Mouse (Mus musculus) kidney, postnatal 25 days (tissue): ENCODE data around the gene Celf2.

Source experiments
- DNase-seq, 2 experiments: peaks; one replicate each; pipeline ENCODE4 v3.0.0; 2021; ENCODE audit warnings: mixed read lengths in 2 of 2

Gene Celf2

DNA sequence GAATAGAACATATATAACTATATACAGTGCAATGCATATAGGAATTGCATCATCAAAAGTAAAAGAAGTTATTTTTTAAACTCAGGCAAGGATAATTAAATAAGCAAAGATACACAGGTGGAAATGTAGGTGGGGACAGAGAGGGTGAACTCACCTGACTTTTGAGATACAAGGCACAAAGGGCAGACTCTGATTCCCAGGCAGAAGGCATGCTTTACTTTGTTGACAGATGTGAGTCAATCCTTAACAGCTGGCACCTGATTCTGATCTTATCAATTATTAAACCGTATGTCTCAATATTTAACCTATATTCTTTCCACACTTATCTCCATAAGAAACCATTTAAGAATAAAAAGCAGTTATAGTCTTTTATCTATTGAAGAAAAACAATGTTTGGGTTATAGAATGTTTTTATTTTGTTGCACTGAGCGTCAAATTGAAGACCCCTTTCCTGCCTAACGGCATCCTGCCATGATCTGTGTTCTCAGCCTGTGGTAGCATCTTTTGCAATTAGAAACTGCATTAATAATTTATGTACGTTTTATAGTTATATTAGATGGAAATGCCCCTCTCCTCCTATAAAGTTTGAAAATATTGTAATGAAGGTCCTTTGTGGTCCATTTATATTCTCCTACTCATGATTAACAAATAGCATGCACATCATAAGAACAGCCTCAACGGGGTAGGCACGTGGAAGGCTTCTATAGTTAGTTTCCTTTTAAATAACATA, 491.8 kb downstream of the Celf2 start:
- no peak for DNase-seq

DNA sequence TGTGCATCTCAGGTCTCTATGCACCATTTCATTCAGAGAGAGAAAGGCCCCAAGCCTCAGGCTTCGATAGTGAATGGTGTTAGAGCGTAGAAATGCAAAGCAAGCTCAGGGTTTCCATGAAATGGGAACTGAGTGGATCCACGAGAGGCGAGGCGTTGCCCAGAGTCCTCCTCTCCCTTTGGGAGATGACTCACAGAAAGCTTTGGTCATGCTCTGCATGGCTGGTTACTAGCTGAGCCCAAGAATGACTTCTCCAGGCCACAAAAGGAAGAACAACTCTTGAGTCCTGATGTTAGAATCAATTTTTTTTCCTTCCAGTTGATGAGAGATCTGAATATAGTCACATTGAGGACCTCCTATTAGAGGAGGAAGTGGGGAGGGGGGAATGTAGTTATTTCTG, 496.2 kb downstream of the Celf2 start:
- no peak for DNase-seq

DNA sequence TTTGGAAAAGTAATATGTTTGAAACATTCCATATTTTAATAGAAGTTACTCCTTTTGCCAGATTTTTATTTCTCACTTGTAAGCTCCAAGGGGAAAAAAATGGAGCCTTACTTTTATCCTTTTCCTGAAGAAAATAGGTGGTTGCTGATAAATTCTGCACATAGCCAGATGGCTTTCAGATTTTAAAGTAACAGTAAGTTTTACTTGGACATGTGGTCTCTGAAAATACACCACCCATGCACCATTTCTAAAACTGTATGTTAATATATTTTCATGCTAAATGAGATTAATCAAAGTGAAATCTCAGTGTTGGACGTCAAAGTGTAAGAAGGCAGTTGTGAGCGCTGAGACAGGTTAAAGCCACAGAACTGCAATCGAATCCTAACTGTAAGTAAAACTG, 502.5 kb downstream of the Celf2 start:
- no peak for DNase-seq

DNA sequence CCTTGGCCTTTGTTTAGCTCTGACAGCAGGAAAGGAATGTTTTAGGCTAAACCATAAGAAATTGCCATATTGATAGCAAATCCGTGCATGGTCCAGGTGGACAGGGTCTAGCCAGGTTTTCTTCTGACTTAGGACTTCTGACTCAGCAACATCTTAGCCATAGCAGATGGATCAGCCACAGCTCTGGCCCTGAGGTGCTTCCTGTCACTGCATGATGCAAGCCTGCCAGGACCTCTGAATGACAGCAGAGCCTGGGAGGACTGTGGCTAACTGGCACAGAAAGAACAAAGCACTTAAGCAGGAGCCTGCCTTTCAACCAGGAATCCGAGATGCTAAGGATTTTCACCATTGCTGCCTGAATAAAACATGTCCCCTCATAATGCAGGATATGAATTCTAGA, 507.4 kb downstream of the Celf2 start:
- DNase-seq = no peak

DNA sequence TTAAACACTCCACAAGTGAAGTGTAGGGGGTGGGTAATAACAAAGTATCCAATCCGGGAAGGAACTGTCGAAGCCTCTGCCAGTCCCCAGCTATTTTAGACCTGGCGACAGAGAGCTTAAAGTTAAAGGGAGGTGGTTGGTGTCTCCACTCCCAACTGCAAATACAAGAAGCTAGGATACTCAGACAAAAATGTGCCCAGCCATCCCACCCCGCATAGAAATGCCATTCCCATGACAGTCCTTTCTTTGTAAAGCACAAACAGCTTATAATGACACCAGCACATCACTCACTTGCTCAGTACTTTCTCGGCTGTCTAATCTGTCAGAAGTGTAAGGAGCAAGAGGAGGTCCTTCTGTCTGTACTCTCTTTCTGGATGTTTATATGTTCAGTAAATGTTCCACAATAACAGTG, 518.3 kb downstream of the Celf2 start:
- DNase-seq = no peak

DNA sequence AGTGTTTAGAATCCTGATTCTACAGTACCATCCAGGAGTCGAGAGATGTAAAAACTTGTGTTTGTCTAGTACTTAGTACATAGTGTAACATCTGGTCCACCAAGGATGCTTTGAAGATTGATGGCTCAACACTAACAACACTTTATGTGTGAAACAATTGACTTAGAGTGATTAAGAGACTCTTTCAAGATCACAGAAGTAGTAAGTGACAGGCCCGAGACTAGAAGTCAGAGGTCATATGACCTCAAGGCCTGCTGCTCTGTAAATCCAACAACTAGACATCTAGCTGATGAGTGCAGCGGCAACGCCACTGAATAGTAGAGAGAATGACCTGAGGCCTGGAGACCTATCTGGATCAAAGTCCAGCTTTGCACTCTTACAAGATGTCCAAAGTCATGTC, 523.7 kb downstream of the Celf2 start:
- DNase-seq = no peak

DNA sequence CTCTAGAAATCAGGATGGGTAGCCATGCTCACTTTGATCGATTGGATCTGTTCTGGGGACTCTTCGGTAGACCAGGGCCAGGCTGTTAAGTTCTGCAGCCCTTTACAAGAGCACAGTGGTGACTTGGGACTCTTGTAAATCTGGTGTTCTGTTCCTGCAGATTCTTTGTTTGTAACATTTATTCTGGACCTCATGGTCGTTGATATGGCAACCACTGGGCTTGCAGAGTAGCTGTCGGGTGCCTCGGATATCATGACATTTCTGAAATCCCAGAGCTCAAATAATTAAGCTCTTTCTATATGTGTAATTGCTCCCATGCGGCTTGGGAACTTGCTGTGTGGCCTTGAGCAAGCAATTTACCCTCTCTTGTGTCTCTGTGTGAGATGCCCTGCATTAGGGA, 525.5 kb downstream of the Celf2 start:
- DNase-seq = no peak

DNA sequence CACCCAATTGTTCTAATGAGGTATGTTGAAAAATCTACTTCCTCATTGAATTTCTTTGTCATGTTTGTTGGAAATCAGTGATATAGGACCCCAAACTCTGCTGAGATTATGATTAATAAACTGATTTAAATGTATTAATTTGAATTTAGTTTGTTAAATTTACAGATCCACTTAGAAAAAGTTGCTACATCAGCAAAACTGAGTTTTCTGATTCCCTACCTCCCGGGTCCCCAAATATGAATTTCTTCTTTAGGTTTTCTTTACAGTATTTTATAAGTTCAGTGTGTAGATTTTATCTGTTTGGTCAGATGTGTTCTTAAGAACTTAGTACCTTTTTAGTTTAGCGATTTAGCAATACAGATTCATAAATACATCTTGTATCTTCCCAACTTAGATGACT, 533.1 kb downstream of the Celf2 start:
- DNase-seq = no peak

DNA sequence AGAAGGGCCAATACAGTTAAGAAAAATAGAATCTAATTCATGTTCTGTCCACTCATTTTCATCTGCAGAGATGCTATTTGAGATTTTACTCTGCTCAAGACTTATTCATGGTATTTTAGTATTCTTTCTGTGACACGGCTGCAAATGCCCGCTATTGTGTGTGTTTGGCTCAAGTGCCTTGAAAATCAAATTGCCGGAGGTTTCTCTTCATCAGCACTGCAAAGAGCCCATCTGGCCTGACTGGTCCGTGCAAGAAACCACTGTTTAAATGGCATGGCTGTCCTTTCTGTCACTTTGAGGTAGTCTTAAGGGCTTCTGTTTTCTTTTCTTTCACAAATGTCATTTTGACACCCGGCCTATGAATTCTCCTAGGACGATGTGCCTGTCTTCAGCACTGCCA, 540.1 kb downstream of the Celf2 start:
- DNase-seq = no peak

DNA sequence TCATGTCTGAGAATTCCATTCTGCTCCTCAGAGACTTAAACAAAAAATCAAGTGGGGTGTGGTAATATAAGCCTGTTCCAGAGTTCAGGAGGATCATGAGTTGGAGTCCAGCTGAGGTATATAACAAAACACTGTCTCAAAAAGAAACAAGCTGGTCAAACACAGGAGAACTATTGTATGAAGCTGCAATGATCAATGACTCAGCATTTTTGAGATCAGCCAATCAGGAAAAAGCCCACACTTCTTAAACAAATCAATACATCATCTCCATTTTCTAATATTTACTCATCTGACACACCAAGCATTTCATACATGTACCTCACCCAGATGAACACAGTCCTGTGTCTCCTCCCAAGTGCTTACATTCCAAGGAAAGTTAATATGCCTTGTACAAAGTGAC, 544.1 kb downstream of the Celf2 start:
- no peak for DNase-seq

DNA sequence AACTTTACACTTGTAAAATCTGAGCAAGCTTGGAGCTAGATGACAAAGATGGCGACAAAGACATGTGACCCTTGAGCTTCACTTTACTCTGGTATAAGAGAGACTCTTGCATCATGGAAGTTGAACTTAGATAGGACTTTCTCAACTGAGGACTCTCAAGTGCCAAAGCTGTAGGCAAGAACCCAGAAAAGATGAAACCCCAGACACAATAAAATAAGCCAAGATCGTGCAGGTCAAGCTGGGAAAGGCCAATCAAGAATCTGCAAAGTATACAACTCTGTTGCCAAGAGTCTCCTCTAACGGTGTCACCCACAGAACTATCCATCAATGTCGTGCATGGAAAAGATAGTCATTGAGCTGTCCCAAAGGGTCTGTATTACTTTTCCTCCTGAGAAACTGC, 558.7 kb downstream of the Celf2 start:
- DNase-seq = no peak

DNA sequence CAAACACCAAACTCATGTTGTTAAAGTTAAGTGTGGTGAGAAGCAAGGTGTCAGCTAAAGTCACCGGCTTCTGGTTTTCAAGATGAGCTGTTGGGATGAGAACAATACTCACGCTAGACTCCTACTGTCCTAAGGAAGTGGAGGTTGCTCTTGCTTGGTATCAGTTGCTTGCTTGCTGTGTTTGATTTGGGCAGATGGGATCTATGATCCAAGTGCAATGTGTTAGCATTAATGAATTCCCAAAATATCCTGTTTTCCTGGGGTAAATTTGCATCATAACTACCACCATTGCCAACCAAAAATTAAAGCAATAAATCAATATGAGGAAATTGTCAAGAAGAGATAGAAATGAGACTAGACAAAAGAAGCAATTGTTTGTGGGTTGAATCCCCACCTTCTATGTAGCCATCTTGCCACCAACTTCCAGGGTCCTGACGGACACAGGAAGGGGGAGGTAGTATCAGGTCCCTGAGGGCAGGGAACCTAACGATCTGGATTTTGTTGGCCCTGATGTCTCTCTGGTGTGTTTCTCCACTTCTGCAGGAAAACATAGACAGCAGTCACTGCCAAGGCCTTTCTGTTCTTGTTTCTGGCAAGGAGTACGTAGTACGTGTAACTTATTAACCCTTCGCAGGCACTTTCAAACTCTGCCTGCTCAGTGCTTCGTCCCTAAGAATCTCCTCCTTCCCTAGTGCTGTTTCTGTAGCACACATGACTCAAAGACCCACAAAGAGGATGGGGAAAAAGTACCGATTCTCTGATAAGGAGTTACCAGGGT, 563.5 kb downstream of the Celf2 start:
- DNase-seq = no peak

DNA sequence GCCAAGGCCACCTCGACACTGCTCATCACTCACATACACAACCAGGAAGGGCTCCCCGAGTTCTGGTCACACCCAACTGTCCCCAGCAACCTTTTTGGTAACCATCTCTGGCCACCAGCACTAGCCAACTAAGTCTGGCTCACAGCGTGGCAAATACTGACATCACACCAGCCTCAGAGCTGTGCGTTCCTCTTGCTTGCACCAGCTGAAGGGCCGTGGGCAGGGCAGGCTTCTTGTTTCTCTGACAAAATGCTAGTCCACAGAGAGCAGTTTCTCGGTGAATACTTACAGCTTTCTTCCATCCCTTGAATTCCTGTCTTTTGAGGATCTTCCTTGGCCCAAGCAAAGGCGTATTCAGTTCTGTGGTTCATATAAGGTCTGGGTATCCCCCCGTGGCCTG, 565.7 kb downstream of the Celf2 start:
- no peak for DNase-seq

DNA sequence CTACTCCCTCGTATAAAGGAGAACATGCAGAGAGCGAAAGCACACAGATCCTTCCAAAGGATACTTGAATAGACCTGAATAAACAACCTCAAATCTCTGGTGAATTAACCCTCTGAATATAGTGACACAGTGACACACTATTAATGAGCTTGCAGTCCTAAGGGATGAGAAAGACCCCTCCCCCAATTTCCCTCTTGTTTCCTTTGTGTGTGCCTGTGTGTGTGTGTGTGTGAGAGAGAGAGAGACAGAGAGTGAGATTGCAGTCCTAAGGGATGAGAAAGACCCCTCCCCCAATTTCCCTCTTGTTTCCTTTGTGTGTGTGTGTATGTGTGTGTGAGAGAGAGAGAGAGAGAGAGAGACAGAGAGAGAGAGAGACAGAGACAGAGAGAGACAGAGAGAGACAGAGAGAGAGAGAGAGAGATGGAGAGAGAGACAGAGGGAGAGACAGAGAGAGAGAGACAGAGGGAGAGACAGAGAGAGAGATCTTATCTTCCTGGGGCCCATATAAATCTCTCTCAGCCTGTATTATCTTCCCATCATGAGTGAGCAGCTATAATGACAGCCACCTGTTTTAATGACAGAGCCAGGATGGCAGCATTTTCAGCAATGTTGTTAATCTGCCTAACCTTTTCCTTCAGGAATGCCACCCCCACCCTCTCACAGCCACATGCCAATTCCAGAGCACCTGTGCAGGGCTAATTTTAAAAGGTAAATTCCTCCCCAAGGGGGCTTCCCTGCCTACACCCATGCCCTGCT, 566.5 kb downstream of the Celf2 start:
- DNase-seq = no peak

DNA sequence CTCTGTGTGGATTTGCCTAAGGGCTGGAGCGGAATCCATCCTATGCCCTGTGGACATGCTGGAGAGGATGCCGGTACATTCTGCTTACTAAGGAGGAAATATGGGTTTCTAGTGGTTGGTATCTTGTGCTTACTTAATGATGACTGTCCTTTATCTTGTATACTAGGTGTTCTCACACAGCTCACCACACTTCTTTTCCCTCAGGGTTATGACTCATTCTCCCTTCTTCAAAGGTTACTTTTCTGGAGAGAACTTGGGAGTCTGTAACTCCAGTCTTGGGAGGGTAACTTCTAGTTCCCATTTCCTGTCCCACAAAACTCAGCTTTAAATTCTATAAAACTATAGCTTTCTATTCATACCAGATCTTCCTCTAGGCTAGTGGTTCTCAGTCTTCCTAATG, 570.2 kb downstream of the Celf2 start:
- no peak for DNase-seq

DNA sequence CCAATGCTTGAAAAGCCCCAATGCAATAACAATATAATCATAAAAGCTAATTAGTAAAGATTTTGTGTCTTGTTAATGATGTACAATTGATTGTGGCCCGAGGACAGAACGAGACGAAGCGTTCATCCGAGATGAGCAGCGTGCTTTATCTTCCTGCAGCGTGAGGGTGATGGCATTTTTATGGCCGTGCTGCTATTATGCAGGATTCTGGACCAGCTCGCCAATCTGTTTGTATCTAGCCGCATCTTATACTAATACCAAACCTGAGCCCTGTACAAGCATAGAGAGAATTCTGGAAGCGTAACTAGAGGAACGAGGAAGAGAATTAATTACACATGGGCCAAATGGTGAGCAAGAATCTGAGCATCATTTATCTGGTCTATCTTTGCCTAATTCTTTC, 576.2 kb downstream of the Celf2 start:
- no peak for DNase-seq

DNA sequence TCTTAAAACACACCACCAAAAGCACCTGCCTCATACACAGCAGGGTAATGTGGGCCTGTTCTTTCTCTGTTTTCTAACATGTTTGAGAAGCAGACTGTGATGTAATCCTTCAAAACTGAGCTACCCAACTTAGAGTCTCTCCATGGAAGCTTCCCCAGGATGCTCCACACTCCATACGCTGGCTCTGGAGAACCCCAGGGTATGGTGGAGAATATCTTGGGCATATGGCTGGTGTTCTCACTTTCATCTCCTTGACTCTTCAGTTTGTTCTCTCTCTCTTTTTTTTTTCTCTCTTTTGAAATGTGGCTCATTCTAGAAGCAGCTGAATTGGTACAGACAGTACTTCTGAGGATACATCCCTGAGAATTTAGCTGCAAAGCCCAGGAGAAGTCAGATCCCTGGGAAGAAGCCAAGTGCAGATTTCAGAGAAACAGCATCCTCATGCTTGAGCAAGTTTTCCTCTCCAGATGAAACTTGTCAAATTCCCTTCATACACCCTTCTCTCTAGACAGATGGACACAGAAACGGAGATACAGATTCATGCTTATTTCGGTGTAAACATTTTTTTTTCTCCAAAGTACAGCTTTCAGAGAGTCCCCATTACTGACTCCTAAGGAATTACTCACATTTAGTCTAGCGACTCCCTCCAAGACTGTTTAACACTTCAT, 581.5 kb downstream of the Celf2 start:
- no peak for DNase-seq

DNA sequence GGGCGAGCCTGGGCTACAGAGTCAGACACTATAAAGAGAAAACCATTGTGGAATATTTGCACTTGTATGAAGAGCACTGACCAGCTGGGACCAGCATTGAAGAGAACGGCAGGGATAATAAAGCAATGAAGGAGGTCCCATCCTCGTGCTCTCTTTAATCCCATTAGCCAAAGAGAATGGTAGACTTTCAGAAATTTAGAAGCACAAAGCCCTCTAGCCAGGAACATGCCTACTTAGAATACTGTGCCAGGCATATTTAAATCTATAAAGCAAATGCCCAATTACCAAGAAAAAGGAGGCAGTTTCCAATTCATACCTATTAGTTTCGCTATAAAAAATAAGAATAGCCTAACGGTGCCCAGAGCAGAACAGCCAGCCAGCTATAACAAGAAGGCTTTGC, 583.9 kb downstream of the Celf2 start:
- no peak for DNase-seq

DNA sequence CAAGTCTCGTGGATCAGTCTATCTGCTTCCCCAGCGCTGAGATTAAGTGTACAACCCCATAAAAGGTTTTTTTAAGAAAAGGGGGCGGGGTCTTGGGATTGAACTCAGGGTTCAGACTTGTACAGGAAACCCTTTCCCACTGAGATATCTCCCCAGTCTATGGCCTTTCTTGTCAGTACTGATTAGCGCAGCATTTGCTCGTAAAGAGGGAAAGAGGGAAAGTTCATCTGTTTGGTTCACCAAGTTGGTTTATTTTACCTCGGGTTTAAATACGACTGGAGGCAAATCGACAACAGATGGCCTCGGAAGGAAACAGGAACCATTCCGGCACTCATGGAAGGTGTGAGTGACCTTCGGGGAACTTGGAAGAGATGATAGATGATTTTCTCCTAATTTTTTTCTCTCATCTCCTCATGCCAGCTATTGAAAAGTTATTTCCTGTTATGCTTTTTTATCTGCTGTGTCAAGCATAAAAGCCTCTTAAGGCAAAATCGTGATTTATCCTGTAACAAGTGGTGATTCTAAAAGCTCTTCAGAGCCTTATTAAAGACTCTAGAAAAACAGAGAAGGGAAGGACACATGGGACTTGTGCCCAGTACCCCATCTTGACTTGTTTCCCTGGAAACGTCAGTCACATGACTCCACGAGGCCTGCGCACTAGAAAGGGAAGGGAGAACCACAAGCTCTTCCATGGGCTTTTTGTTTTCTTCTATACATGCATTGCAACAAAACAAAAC, 585.5 kb downstream of the Celf2 start:
- DNase-seq = peak in 1 of 2 experiments; percentile 10

DNA sequence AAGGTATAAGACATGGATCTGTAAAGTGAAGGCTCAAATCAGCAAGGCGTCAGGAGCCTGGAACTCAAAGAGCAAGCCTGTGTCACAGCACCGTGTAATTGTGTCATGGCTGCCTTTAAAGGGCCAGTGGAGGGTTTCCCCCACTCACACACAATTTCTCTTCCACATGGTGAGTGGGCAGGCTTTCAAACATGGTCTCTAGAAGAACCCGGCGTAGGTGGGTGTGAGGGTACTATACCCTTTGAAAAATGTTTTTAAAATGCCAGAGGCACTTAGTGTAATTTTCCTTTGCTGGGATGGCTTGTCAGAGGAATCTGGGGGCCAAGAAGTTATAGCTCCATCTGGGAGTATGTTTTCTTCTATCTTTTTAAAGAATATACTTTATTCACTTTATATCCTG, 594.0 kb downstream of the Celf2 start:
- DNase-seq = no peak

DNA sequence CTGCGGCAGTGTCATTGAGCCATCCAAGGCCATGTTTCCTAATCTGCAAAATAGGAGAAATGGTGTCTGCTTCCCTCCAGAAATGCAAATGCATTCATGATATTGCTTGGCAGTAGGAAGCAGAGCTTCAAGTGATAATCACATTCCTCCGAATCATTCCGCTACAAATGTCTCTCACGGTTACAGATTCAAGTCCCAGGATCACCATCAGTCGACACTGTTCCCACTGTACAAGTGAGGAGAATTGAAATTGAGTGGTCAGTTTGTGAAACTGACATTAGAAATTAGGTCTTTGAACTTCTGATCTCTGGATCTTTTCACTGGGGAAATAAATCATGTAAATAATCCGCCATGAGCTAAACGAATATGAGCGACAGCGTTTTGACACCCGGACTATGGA, 596.0 kb downstream of the Celf2 start:
- no peak for DNase-seq

DNA sequence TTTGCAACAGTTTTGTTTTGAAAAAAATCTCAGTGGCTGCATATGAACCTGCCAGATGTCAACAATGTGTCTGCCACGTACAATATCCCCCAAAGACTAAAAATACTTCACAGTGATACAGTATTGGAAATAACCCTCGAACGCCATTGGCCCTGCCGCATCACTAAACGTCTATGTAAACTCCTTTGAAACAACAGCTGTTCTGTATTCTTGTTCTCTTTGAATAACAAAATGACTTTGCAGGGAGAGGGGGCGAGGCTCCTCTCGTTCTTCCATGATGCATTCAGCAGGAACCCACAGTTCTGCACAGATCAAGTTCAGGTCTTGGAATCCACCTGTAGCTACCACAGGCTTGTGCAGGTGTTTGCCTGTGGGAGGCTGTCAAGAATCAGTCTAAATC, 597.4 kb downstream of the Celf2 start:
- DNase-seq = no peak

DNA sequence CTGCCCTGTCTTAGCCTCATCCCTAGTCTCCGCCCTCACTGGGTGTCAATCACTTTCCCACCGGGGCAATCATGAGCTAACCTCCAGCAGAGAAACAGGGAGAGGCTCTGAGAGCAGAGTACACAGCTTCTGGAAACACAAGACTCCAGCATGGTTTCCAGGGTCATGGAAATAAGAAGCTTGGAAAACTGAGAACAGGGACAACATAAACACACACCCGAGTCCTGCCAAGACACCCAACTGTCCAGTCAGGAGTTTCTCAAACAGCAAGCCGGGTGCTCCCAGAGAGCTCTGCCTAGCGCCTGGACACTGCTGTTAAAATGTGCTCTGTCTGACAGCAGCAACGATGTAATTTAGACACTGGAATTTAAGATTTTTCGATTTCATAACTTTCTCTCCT, 599.4 kb downstream of the Celf2 start:
- no peak for DNase-seq
